Mouse (Mus musculus) intestine, embryonic 14.5 days (tissue): Measurements from ENCODE around the gene Evx2. TPM values are rescaled to one million over a fixed set of nuclear protein-coding genes. Genes with fewer than 3 reads are reported as not detected.

Source experiments
- ATAC-seq: fragments of 200-750 bp; cut with Nextera tagmentation; replicated peaks from 2 replicates; pipeline ENCODE4 v1.8.0; 2017; ENCODE audit warnings: low read depth, moderate number of reproducible peaks, moderate TSS enrichment, moderate library complexity; ENCODE audit not compliant: low FRiP score, low TSS enrichment
- DNase-seq: peaks from one replicate; pipeline ENCODE4 v3.0.0-alpha.2; 2018; ENCODE audit warnings: low spot score
- H3K27ac ChIP-seq: fragments of 300-500 bp; sonication (generic); 2 replicates; pipeline ENCODE4 v1.5.1; 2014; ENCODE audit warnings: low read depth, mild to moderate bottlenecking, control low read depth
- H3K27me3 ChIP-seq: fragments of 300-500 bp; sonication (generic); replicated peaks from 2 replicates; pipeline ENCODE4 v1.6.1; 2014; ENCODE audit warnings: low read length, control low read depth; ENCODE audit not compliant: control insufficient read depth, insufficient read depth
- H3K36me3 ChIP-seq: fragments of 300-500 bp; sonication (generic); 2 replicates; pipeline ENCODE4 v1.6.1; 2014; ENCODE audit warnings: low read length, control low read depth; ENCODE audit not compliant: control insufficient read depth, insufficient read depth
- H3K4me1 ChIP-seq: fragments of 300-500 bp; sonication (generic); replicated peaks from 2 replicates; pipeline ENCODE4 v1.6.1; 2014; ENCODE audit warnings: low read length, control low read depth, mixed read lengths; ENCODE audit not compliant: control insufficient read depth, insufficient read depth
- H3K4me2 ChIP-seq: fragments of 300-500 bp; sonication (generic); 2 replicates; pipeline ENCODE4 v1.6.1; 2014; ENCODE audit warnings: low read length
- H3K4me3 ChIP-seq: fragments of 300-500 bp; sonication (generic); 2 replicates; pipeline ENCODE4 v1.5.1; 2014; ENCODE audit warnings: low read depth, low read length, control low read depth, mixed read lengths
- H3K9ac ChIP-seq: fragments of 300-500 bp; sonication (generic); 2 replicates; pipeline ENCODE4 v1.6.1; 2014; ENCODE audit warnings: mild to moderate bottlenecking, low read length
- H3K9me3 ChIP-seq: fragments of 300-500 bp; sonication (generic); 2 replicates; pipeline ENCODE4 v1.6.1; 2016; ENCODE audit warnings: low read length, control low read depth; ENCODE audit not compliant: control insufficient read depth
- WGBS: fragments of 180-500 bp; shearing (Covaris S2); extraction: QIAGEN DNeasy Blood & Tissue Kit; methylation state at CpG from one replicate; pipeline ENCODE4 v1.1.7; 2014; 5-methylcytosine and 5-hydroxymethylcytosine counted together
- microRNA-seq: library from miRNA; unstranded; fragments of <30 nt; microRNA quantifications from one replicate; pipeline ENCODE4, GENCODE M21; 2016
- polyA plus RNA-seq: library from polyadenylated mRNA; unstranded; fragments of >200 nt; fragmentation: Nextera tagmentation; extraction: Ambion mirVana; gene quantifications from 2 replicates; pipeline ENCODE4 v1.2.1, GENCODE M21; 2014

The Evx2 gene
- polyA plus RNA-seq, 1 experiment from 2014 or later, result not detected

- WGBS, result 83% methylated on average over 9 of the region's 9 CpGs
- no peaks in the 10 kb centered on the region for H3K4me1 ChIP-seq
- DNase-seq, result no peak
- H3K27ac ChIP-seq, result no peak overlapping the region
- H3K4me3 ChIP-seq, result no peak overlapping the region
- H3K9ac ChIP-seq, result no peak overlapping the region
- H3K4me2 ChIP-seq, result no peak overlapping the region
- no peaks in the 10 kb centered on the region for H3K27me3 ChIP-seq
- no peaks in the 10 kb centered on the region for H3K9me3 ChIP-seq
- no peak for ATAC-seq
- no peaks in the 10 kb centered on the region for H3K36me3 ChIP-seq
These were observed 41.7 kb downstream of the Evx2 start for GRCm38 (mm10) chr2:74617706-74618105.

GRCm38 (mm10) chr2:74611406-74611805, 48.0 kb downstream of the Evx2 start:
- no peak for ATAC-seq
- DNase-seq, result no peak
- Histone ChIP-seq H3K27ac (no peak overlapping the region), H3K4me3 (no peak overlapping the region), H3K9me3 (no peaks in the 10 kb centered on the region), H3K27me3 (no peaks in the 10 kb centered on the region), H3K9ac (no peak overlapping the region), H3K36me3 (no peaks in the 10 kb centered on the region), H3K4me2 (no peak overlapping the region), H3K4me1 (no peaks in the 10 kb centered on the region)
- 91% methylated on average over 4 of the region's 4 CpGs for WGBS

DNA sequence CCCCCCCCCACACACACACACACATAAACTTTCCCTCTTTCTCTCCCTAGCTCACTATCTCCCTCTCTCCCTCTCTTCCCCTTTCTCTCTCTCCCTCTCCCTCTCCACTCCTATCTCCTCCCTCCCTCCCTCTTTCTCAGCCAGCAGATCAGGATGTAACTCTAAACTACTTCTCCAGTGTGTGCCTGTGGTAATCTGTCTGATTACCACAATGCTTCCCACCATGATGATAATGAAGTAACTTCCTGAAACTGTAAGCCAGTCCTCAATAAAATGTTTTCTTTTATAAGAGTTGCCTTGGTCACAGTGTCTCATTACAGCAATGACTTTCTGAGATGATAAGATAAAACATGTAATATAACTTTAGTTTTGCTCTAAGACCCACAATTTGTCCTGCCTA, 50.0 kb downstream of the Evx2 start:
- DNase-seq, result no peak
- Histone ChIP-seq H3K9ac (no peak overlapping the region), H3K9me3 (no peaks in the 10 kb centered on the region), H3K27ac (no peak overlapping the region), H3K4me1 (no peaks in the 10 kb centered on the region), H3K36me3 (no peaks in the 10 kb centered on the region), H3K27me3 (no peaks in the 10 kb centered on the region), H3K4me2 (no peak overlapping the region), H3K4me3 (no peak overlapping the region)
- no peak for ATAC-seq

- Histone ChIP-seq H3K36me3 (no peaks in the 10 kb centered on the region), H3K27me3 (no peaks in the 10 kb centered on the region), H3K9me3 (no peaks in the 10 kb centered on the region), H3K9ac (no peak overlapping the region), H3K27ac (no peak overlapping the region), H3K4me3 (no peak overlapping the region), H3K4me1 (no peaks in the 10 kb centered on the region), H3K4me2 (no peak overlapping the region)
- WGBS, result 88% methylated on average over 5 of the region's 5 CpGs
- no peak for ATAC-seq
- no peak for DNase-seq
These were observed 53.1 kb downstream of the Evx2 start for GRCm38 (mm10) chr2:74606087-74606760.

DNA sequence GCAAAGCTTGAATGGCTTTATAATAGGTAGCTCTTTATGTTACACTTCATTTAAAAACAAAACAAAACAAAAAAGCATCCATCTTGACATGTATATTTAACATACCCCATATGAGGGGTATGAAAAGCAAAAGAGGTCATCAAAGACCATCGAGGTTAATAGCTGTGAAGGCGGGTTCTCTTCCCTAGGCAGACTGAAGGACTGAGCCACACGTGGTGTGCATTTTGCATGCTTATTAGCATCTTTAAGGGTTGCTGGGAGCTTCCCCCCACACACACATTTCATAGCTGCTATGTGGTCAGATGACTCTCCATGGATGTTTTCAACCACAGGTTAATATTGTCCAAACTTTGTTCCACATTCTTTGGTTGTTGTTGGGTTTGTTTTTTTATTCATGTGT, 55.3 kb downstream of the Evx2 start:
- no peak overlapping the region for H3K27ac ChIP-seq
- H3K9ac ChIP-seq, result no peak overlapping the region
- H3K27me3 ChIP-seq, result no peaks in the 10 kb centered on the region
- H3K4me1 ChIP-seq, result no peaks in the 10 kb centered on the region
- H3K4me3 ChIP-seq, result no peak overlapping the region
- 56% methylated on average over 3 of the region's 3 CpGs for WGBS
- no peak overlapping the region for H3K4me2 ChIP-seq
- no peak for DNase-seq
- no peak for ATAC-seq
- no peaks in the 10 kb centered on the region for H3K36me3 ChIP-seq
- no peaks in the 10 kb centered on the region for H3K9me3 ChIP-seq

Small RNAs within 50 kb of the gene (microRNA-seq; reads per million reads assigned to microRNA genes)
- gene Gm44463, result not detected

Other genes starting within 250 kb of the Evx2 start
- gene Lnpk, start 80.1 kb downstream of the Evx2 start, polyA plus RNA-seq, result 22.5 and 23.7 TPM in 2 replicates
- gene Hoxd13, start 8.8 kb upstream of the Evx2 start, polyA plus RNA-seq, result not detected in 2 replicates
- gene Hoxd12, start 15.5 kb upstream of the Evx2 start, polyA plus RNA-seq, result 0.24 and 0.34 TPM in 2 replicates
- 3.6 and 4.2 TPM in 2 replicates for gene Hoxd11, start 20.0 kb upstream of the Evx2 start, polyA plus RNA-seq
- gene Hoxd10, start 32.4 kb upstream of the Evx2 start, polyA plus RNA-seq, result 7.8 and 13.7 TPM in 2 replicates
- gene Hoxd9, start 38.2 kb upstream of the Evx2 start, polyA plus RNA-seq, result 3.9 and 6.8 TPM in 2 replicates
- 6.1 and 8.4 TPM in 2 replicates for gene Hoxd8, start 45.1 kb upstream of the Evx2 start, polyA plus RNA-seq
- gene Hoxd3, start 52.4 kb upstream of the Evx2 start, polyA plus RNA-seq, result 27.6 and 27.8 TPM in 2 replicates
- 1.6 and 2.9 TPM in 2 replicates for gene Hoxd4, start 52.4 kb upstream of the Evx2 start, polyA plus RNA-seq
- 0.38 and 0.66 TPM in 2 replicates for gene Gm28230, start 67.2 kb upstream of the Evx2 start, polyA plus RNA-seq
- gene Hoxd1, start 103.4 kb upstream of the Evx2 start, polyA plus RNA-seq, result 0.62 TPM in 1 of 2 replicates, not detected in the other
- 124 and 126 TPM in 2 replicates for gene Mtx2, start 166.2 kb upstream of the Evx2 start, polyA plus RNA-seq